Mouse (Mus musculus) hindbrain, embryonic 11.5 days (tissue): ENCODE results near the gene Usp4. TPM values are rescaled to one million over a fixed set of nuclear protein-coding genes. Genes with fewer than 3 reads are reported as not detected.

Experiments used
- polyA plus RNA-seq: library from polyadenylated mRNA; unstranded; fragments of >200 nt; fragmentation: Nextera tagmentation; extraction: Ambion mirVana; gene quantifications from 2 replicates; pipeline ENCODE4 v1.2.1, GENCODE M21; 2014

Usp4 gene
- polyA plus RNA-seq, 1 experiment from 2014 or later = 131 TPM

Other genes starting within 250 kb of the Usp4 start
- 3.9 and 4.4 TPM in 2 replicates for gene Bsn, start 157.5 kb upstream of the Usp4 start, polyA plus RNA-seq
- gene Dag1, start 83.9 kb upstream of the Usp4 start, polyA plus RNA-seq = 51.0 and 52.0 TPM in 2 replicates
- gene Nicn1, start 57.4 kb upstream of the Usp4 start, polyA plus RNA-seq = 64.5 and 66.4 TPM in 2 replicates
- 20.5 and 23.8 TPM in 2 replicates for gene Amt, start 51.0 kb upstream of the Usp4 start, polyA plus RNA-seq
- gene Rhoa, start 41.7 kb upstream of the Usp4 start, polyA plus RNA-seq = 270 and 295 TPM in 2 replicates
- gene Tcta, start 41.7 kb upstream of the Usp4 start, polyA plus RNA-seq = 31.0 and 35.0 TPM in 2 replicates
- 821 and 840 TPM in 2 replicates for gene Gpx1, start 8.9 kb upstream of the Usp4 start, polyA plus RNA-seq
- gene 1700102P08Rik, start 45.0 kb downstream of the Usp4 start, polyA plus RNA-seq = 1.0 and 1.8 TPM in 2 replicates
- 1.3 and 1.6 TPM in 2 replicates for gene Ccdc36, start 80.6 kb downstream of the Usp4 start, polyA plus RNA-seq
- not detected in 2 replicates for gene BC048562, start 88.6 kb downstream of the Usp4 start, polyA plus RNA-seq
- 44.1 TPM in 2 replicates for gene Ccdc71, start 112.7 kb downstream of the Usp4 start, polyA plus RNA-seq
- gene Klhdc8b, start 113.7 kb downstream of the Usp4 start, polyA plus RNA-seq = 23.8 and 28.8 TPM in 2 replicates
- 11.3 and 13.4 TPM in 2 replicates for gene Lamb2, start 131.9 kb downstream of the Usp4 start, polyA plus RNA-seq
- gene Usp19, start 142.7 kb downstream of the Usp4 start, polyA plus RNA-seq = 58.9 and 60.4 TPM in 2 replicates
- gene Qars, start 159.9 kb downstream of the Usp4 start, polyA plus RNA-seq = 98.1 and 101 TPM in 2 replicates
- gene Qrich1, start 169.0 kb downstream of the Usp4 start, polyA plus RNA-seq = 154 and 166 TPM in 2 replicates
- gene Impdh2, start 212.4 kb downstream of the Usp4 start, polyA plus RNA-seq = 163 and 169 TPM in 2 replicates
- 58.8 and 59.4 TPM in 2 replicates for gene Ndufaf3, start 219.6 kb downstream of the Usp4 start, polyA plus RNA-seq
- gene Dalrd3, start 222.0 kb downstream of the Usp4 start, polyA plus RNA-seq = 175 and 177 TPM in 2 replicates
- gene Wdr6, start 230.9 kb downstream of the Usp4 start, polyA plus RNA-seq = 114 and 124 TPM in 2 replicates
- gene P4htm, start 249.8 kb downstream of the Usp4 start, polyA plus RNA-seq = 6.7 and 8.6 TPM in 2 replicates